Mouse (Mus musculus) kidney, embryonic 14.5 days (tissue): ENCODE data around the gene Arf1. TPM values are rescaled to one million over a fixed set of nuclear protein-coding genes. Genes with fewer than 3 reads are reported as not detected.

ENCODE experiments used
- ATAC-seq: fragments of 200-750 bp; cut with Nextera tagmentation; 2 replicates; pipeline ENCODE4 v1.8.0; 2017; ENCODE audit warnings: moderate number of reproducible peaks, mild to moderate bottlenecking, moderate TSS enrichment, moderate library complexity; ENCODE audit not compliant: low FRiP score, low TSS enrichment
- H3K27ac ChIP-seq: fragments of 300-500 bp; sonication (generic); 2 replicates; pipeline ENCODE4 v1.5.1; 2014; ENCODE audit warnings: low read depth, mild to moderate bottlenecking, low read length, moderate library complexity, mixed read lengths
- H3K27me3 ChIP-seq: fragments of 300-500 bp; sonication (generic); 2 replicates; pipeline ENCODE4 v1.6.1; 2014; ENCODE audit warnings: mild to moderate bottlenecking, low read length; ENCODE audit not compliant: control insufficient read depth, insufficient read depth
- H3K36me3 ChIP-seq: fragments of 300-500 bp; sonication (generic); 2 replicates; pipeline ENCODE4 v1.6.1; 2014; ENCODE audit warnings: low read length, mixed read lengths; ENCODE audit not compliant: control insufficient read depth, insufficient read depth
- H3K4me1 ChIP-seq: fragments of 300-500 bp; sonication (generic); 2 replicates; pipeline ENCODE4 v1.6.1; 2014; ENCODE audit warnings: low read length, mixed read lengths; ENCODE audit not compliant: control insufficient read depth, insufficient read depth
- H3K4me2 ChIP-seq: fragments of 300-500 bp; sonication (generic); replicated peaks from 2 replicates; pipeline ENCODE4 v1.6.1; 2014; ENCODE audit warnings: low read depth, mild to moderate bottlenecking, low read length
- H3K4me3 ChIP-seq: fragments of 300-500 bp; sonication (generic); 2 replicates; pipeline ENCODE4 v1.5.1; 2014; ENCODE audit warnings: mild to moderate bottlenecking, low read length
- H3K9ac ChIP-seq: fragments of 300-500 bp; sonication (generic); 2 replicates; pipeline ENCODE4 v1.6.1; 2014; ENCODE audit warnings: low read depth, mild to moderate bottlenecking, low read length, moderate library complexity
- H3K9me3 ChIP-seq: fragments of 300-500 bp; sonication (generic); 2 replicates; pipeline ENCODE4 v1.6.1; 2016; ENCODE audit warnings: low read length; ENCODE audit not compliant: control insufficient read depth
- WGBS: fragments of 180-500 bp; shearing (Covaris S2); extraction: QIAGEN DNeasy Blood & Tissue Kit; methylation state at CpG from one replicate; pipeline ENCODE4 v1.1.7; 2014; 5-methylcytosine and 5-hydroxymethylcytosine counted together
- polyA plus RNA-seq: library from polyadenylated mRNA; unstranded; fragments of >200 nt; fragmentation: Nextera tagmentation; extraction: Ambion mirVana; gene quantifications from 2 replicates; pipeline ENCODE4 v1.2.1, GENCODE M21; 2014

Gene Arf1
- polyA plus RNA-seq, 1 experiment from 2014 or later: 644 TPM

- Histone ChIP-seq H3K9me3 (no peaks in the 10 kb centered on the region), H3K27ac (no peak overlapping the region), H3K4me3 (no peak overlapping the region), H3K4me1 (0 out of 2 replicates have a peak, but pooled peaks cover 5% of the 10 kb centered on the region), H3K36me3 (peaks cover 22% of the 10 kb centered on the region), H3K27me3 (peaks cover 9% of the 10 kb centered on the region), H3K4me2 (no peak overlapping the region), H3K9ac (no peak overlapping the region)
- whole genome bisulfite sequencing: 46% methylated on average over 3 of the region's 3 CpGs
- ATAC-seq: no peak
These were observed 44.2 kb downstream of the Arf1 start for GRCm38 (mm10) chr11:59183821-59184220.

- 0 out of 2 replicates have a peak within 1 kb of the TSS, but pooled peaks have one; percentile 12 for H3K9ac ChIP-seq
- H3K27ac ChIP-seq: no peak within 1 kb of the TSS; the same call in 1 of the 2 replicates
- peaks cover 18% of the 10 kb centered on the region for H3K27me3 ChIP-seq
- H3K4me3 ChIP-seq: no peak within 1 kb of the TSS
- 54% methylated on average over 3 of the region's 3 CpGs for WGBS
- H3K36me3 ChIP-seq: peaks cover 22% of the 10 kb centered on the region
- H3K9me3 ChIP-seq: no peaks in the 10 kb centered on the region
- ATAC-seq: no peak
- 0 out of 2 replicates have a peak, but pooled peaks cover 5% of the 10 kb centered on the region for H3K4me1 ChIP-seq
- H3K4me2 ChIP-seq: no peak within 1 kb of the TSS
These were observed 45.2 kb downstream of the Arf1 start, which contains the start of gene Gjc2 for GRCm38 (mm10) chr11:59182864-59183331. TSS of gene Gjc2 (minus strand) at chr11:59183213.

- Histone ChIP-seq H3K36me3 (no peaks in the 10 kb centered on the region), H3K4me2 (peak overlapping the region; percentile 36), H3K9me3 (no peaks in the 10 kb centered on the region), H3K27ac (no peak overlapping the region), H3K9ac (no peak overlapping the region), H3K27me3 (peaks cover 51% of the 10 kb centered on the region), H3K4me3 (peak overlapping the region; percentile 27), H3K4me1 (0 out of 2 replicates have a peak, but pooled peaks cover 3% of the 10 kb centered on the region)
- 5% methylated on average over 34 of the region's 34 CpGs for WGBS
- no peak for ATAC-seq
These were observed 51.1 kb downstream of the Arf1 start for GRCm38 (mm10) chr11:59176921-59177320.

GRCm38 (mm10) chr11:59176475-59176874 is 51.6 kb downstream of the Arf1 start:
- Histone ChIP-seq H3K4me2 (peak overlapping the region; percentile 36), H3K27me3 (peaks cover 51% of the 10 kb centered on the region), H3K9ac (no peak overlapping the region), H3K4me1 (0 out of 2 replicates have a peak, but pooled peaks cover 3% of the 10 kb centered on the region), H3K4me3 (peak overlapping the region; percentile 27), H3K27ac (no peak overlapping the region), H3K9me3 (no peaks in the 10 kb centered on the region), H3K36me3 (no peaks in the 10 kb centered on the region)
- WGBS: 2% methylated on average over 48 of the region's 48 CpGs
- no peak for ATAC-seq

- no peak for ATAC-seq
- 53% methylated on average over 6 of the region's 6 CpGs for WGBS
- H3K27me3 ChIP-seq: peaks cover 47% of the 10 kb centered on the region
These were observed 53.8 kb downstream of the Arf1 start for GRCm38 (mm10) chr11:59174189-59174838.

GRCm38 (mm10) chr11:59170549-59170948 is 57.5 kb downstream of the Arf1 start:
- WGBS: 72% methylated on average over 4 of the region's 4 CpGs
- H3K36me3 ChIP-seq: no peaks in the 10 kb centered on the region
- H3K4me1 ChIP-seq: no peaks in the 10 kb centered on the region
- no peaks in the 10 kb centered on the region for H3K9me3 ChIP-seq
- H3K27ac ChIP-seq: no peak overlapping the region
- H3K27me3 ChIP-seq: peaks cover 10% of the 10 kb centered on the region
- no peak overlapping the region for H3K4me2 ChIP-seq
- ATAC-seq: no peak
- no peak overlapping the region for H3K4me3 ChIP-seq
- no peak overlapping the region for H3K9ac ChIP-seq

More at GRCm38 (mm10) chr11:59174189-59174838, 53.8 kb downstream of the Arf1 start:
- Histone ChIP-seq H3K9me3 (no peaks in the 10 kb centered on the region), H3K27ac (no peak overlapping the region), H3K36me3 (no peaks in the 10 kb centered on the region), H3K4me3 (no peak overlapping the region), H3K4me1 (0 out of 2 replicates have a peak, but pooled peaks cover 3% of the 10 kb centered on the region), H3K4me2 (no peak overlapping the region), H3K9ac (no peak overlapping the region)

GRCm38 (mm10) chr11:59169807-59170206 is 58.3 kb downstream of the Arf1 start:
- no peak for ATAC-seq
- H3K9ac ChIP-seq: 0 out of 2 replicates have a peak overlapping the region, but pooled peaks have one; percentile 4
- no peak overlapping the region for H3K4me2 ChIP-seq
- no peak overlapping the region for H3K4me3 ChIP-seq
- no peaks in the 10 kb centered on the region for H3K9me3 ChIP-seq
- H3K27ac ChIP-seq: no peak overlapping the region
- peaks cover 2% of the 10 kb centered on the region for H3K27me3 ChIP-seq
- H3K4me1 ChIP-seq: no peaks in the 10 kb centered on the region
- no peaks in the 10 kb centered on the region for H3K36me3 ChIP-seq
- WGBS: 47% methylated on average over 3 of the region's 3 CpGs

- Histone ChIP-seq H3K4me2 (no peak overlapping the region), H3K27me3 (no peaks in the 10 kb centered on the region), H3K36me3 (no peaks in the 10 kb centered on the region), H3K4me1 (peaks cover 7% of the 10 kb centered on the region), H3K9me3 (no peaks in the 10 kb centered on the region), H3K4me3 (no peak overlapping the region), H3K27ac (peak overlapping the region; percentile 67; the same call in 1 of the 2 replicates), H3K9ac (no peak overlapping the region)
- ATAC-seq: no peak
- WGBS: 58% methylated on average over 2 of the region's 2 CpGs
These were observed 62.3 kb downstream of the Arf1 start for GRCm38 (mm10) chr11:59165616-59166241.

- no peak for ATAC-seq
- H3K9ac ChIP-seq: no peak overlapping the region
- WGBS: 86% methylated on average over 9 of the region's 9 CpGs
These were observed 63.7 kb downstream of the Arf1 start for GRCm38 (mm10) chr11:59164384-59164783.

More at GRCm38 (mm10) chr11:59164384-59164783, 63.7 kb downstream of the Arf1 start:
- no peaks in the 10 kb centered on the region for H3K36me3 ChIP-seq
- H3K27me3 ChIP-seq: no peaks in the 10 kb centered on the region
- H3K4me1 ChIP-seq: peaks cover 7% of the 10 kb centered on the region
- H3K27ac ChIP-seq: no peak overlapping the region
- no peaks in the 10 kb centered on the region for H3K9me3 ChIP-seq
- no peak overlapping the region for H3K4me3 ChIP-seq
- H3K4me2 ChIP-seq: peak overlapping the region; percentile 74
